Mouse (Mus musculus): ENCODE measurements around the gene Olfr251.

DNA sequence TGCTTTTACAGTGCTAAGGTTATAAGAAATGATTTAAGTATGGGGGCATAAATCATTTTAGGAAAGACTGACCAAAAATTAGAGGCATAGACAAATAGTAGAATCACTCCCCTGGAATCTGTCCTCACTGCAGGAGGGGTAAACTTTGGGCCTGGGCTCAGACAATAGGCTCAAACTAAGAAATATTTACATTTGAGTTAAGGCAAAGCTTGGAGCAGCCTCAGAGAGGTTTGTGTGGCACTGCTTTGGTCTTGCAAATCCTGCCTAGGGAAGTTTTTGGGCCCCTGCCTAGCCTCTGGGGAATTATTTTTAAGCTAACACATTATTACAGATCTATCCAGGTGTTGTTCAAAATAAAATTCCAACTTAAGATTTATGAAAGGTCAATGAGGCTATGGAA lies 46.9 kb downstream of the Olfr251 start:
- TF ChIP-seq CTCF (IDR thresholded peaks at IDR 0.05; ENCODE audit: borderline replicate concordance, insufficient read depth, low read length) (no peak), POLR2A (IDR thresholded peaks at IDR 0.05; ENCODE audit: low read depth, low read length) (no peak)
